Mouse (Mus musculus) layer of hippocampus, adult 2 months (tissue): ENCODE measurements around the gene Aldh1l1. TPM values are rescaled to one million over a fixed set of nuclear protein-coding genes. Genes with fewer than 3 reads are reported as not detected.

ENCODE experiments used
- DNase-seq, 2 experiments: peaks; one replicate each; pipeline ENCODE4 v3.0.0; 2022; ENCODE audit warnings: low spot score in 2 of 2
- H3K27ac ChIP-seq: fragments of 200-600 bp; 2 replicates; pipeline ENCODE4 v1.8.1; 2022
- H3K4me3 ChIP-seq: fragments of 200-600 bp; 2 replicates; pipeline ENCODE4 v1.8.1; 2022; ENCODE audit warnings: mild to moderate bottlenecking
- CTCF ChIP-seq: fragments of 200-600 bp; conservative IDR thresholded peaks from 2 replicates; pipeline ENCODE4 v1.8.1; 2022; ENCODE audit warnings: antibody characterized with exemption, mild to moderate bottlenecking, moderate library complexity
- total RNA-seq, 2 experiments: library from RNA; stranded (reverse); gene quantifications; 2 replicates each; pipeline ENCODE4 v1.2.3; 2021

Gene Aldh1l1
- total RNA-seq, 2 experiments from 2014 or later, result 39.3 to 45.2 TPM

GRCm38 (mm10) chr6:90499509-90499908 lies 13.3 kb downstream of the Aldh1l1 start:
- no peak for DNase-seq
- no peak overlapping the region for H3K4me3 ChIP-seq
- H3K27ac ChIP-seq, result no peak overlapping the region
- TF ChIP-seq CTCF, result no peak

GRCm38 (mm10) chr6:90501222-90501940 lies 15.2 kb downstream of the Aldh1l1 start:
- TF ChIP-seq CTCF, result no peak
- no peak overlapping the region for H3K27ac ChIP-seq
- no peak overlapping the region for H3K4me3 ChIP-seq
- no peak for DNase-seq

GRCm38 (mm10) chr6:90505906-90506305 lies 19.7 kb downstream of the Aldh1l1 start:
- TF ChIP-seq CTCF, result no peak
- peak overlapping the region; percentile 84 for H3K27ac ChIP-seq
- DNase-seq, result no peak

GRCm38 (mm10) chr6:90506673-90507311 lies 20.6 kb downstream of the Aldh1l1 start:
- TF ChIP-seq CTCF, result no peak
- Histone ChIP-seq H3K27ac (peak overlapping the region; percentile 84), H3K4me3 (no peak overlapping the region)
- peak; percentile 84 to 86 for DNase-seq

More at GRCm38 (mm10) chr6:90505906-90506305, 19.7 kb downstream of the Aldh1l1 start:
- no peak overlapping the region for H3K4me3 ChIP-seq

- H3K4me3 ChIP-seq, result no peak overlapping the region
- H3K27ac ChIP-seq, result peak overlapping the region; percentile 84
- no peak for DNase-seq
- TF ChIP-seq CTCF, result no peak
These were observed 21.2 kb downstream of the Aldh1l1 start for GRCm38 (mm10) chr6:90507443-90507842.

GRCm38 (mm10) chr6:90508197-90508624 lies 22.0 kb downstream of the Aldh1l1 start:
- DNase-seq, result peak in 1 of 2 experiments; percentile 64
- TF ChIP-seq CTCF, result no peak
- H3K4me3 ChIP-seq, result no peak overlapping the region
- peak overlapping the region; percentile 84; the same call in 1 of the 2 replicates for H3K27ac ChIP-seq

GRCm38 (mm10) chr6:90509085-90509484 lies 22.9 kb downstream of the Aldh1l1 start:
- Histone ChIP-seq H3K27ac (peak overlapping the region; percentile 84; the same call in 1 of the 2 replicates), H3K4me3 (no peak overlapping the region)
- no peak for TF ChIP-seq CTCF
- no peak for DNase-seq

- Histone ChIP-seq H3K4me3 (no peak overlapping the region), H3K27ac (no peak overlapping the region)
- no peak for DNase-seq
- no peak for TF ChIP-seq CTCF
These were observed 26.2 kb downstream of the Aldh1l1 start for GRCm38 (mm10) chr6:90512416-90512815.

- DNase-seq, result no peak
- TF ChIP-seq CTCF, result no peak
- H3K4me3 ChIP-seq, result no peak overlapping the region
- H3K27ac ChIP-seq, result no peak overlapping the region
These were observed 27.0 kb downstream of the Aldh1l1 start for GRCm38 (mm10) chr6:90513074-90513856.

- no peak for TF ChIP-seq CTCF
- no peak for DNase-seq
- no peak overlapping the region for H3K27ac ChIP-seq
- H3K4me3 ChIP-seq, result no peak overlapping the region
These were observed 28.1 kb downstream of the Aldh1l1 start for GRCm38 (mm10) chr6:90514369-90514768.

- H3K27ac ChIP-seq, result no peak overlapping the region
- DNase-seq, result peak; percentile 77 to 95
- no peak overlapping the region for H3K4me3 ChIP-seq
- TF ChIP-seq CTCF, result peak; percentile 97
These were observed 28.7 kb downstream of the Aldh1l1 start for GRCm38 (mm10) chr6:90514883-90515405.

- DNase-seq, result no peak
- H3K4me3 ChIP-seq, result no peak overlapping the region
- H3K27ac ChIP-seq, result no peak overlapping the region
- TF ChIP-seq CTCF, result no peak
These were observed 32.7 kb downstream of the Aldh1l1 start for GRCm38 (mm10) chr6:90518892-90519291.

- Histone ChIP-seq H3K4me3 (no peak overlapping the region), H3K27ac (no peak overlapping the region)
- no peak for TF ChIP-seq CTCF
- DNase-seq, result no peak
These were observed 33.1 kb downstream of the Aldh1l1 start for GRCm38 (mm10) chr6:90519375-90519774.
